Mouse (Mus musculus): ENCODE data around the gene Rgs3. TPM values are rescaled to one million over a fixed set of nuclear protein-coding genes. Genes with fewer than 3 reads are reported as not detected.

Rgs3 gene
- total RNA-seq, 2 experiments from 2014 or later, result 37.0 to 58.7 TPM

DNA sequence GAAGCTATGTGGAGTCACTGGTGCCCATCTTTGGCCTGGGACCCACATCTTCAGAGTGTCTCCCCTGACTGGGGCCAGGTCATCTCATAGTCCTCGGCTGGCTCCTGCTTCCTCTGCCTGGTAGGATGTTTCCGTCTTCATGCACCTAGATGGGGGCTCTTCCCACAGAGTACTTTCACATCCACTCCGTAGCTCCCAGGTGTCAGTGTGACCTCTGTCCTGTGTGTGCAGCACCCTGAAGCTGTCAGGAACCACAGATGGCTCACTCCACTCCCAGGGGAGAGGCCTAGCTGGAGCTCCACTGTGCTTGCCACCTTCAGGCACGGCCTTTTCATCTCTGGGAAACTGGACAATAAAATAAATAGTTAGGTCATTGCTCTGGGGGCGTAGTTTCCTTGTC, 128.5 kb downstream of the Rgs3 start:
- DNase-seq, result no peak

DNA sequence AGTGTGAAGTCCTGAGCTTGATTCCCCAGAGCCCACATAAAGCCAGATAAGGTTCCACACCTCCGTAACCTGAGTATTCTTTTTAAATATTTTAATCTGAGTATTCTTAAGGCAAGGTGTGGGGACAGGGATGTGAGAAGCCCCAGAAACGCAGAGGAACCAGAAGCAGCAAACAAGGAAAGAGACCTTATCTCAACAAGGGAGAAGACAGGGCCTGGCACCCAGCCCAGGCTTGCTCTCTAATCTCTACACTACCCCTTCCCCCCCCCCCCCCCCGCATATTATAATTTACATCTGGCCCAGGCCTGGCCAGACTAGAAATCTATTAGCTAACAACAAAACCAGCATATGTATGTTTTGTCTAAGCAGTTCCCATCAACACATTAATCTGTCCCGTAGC, 131.3 kb downstream of the Rgs3 start:
- peak; percentile 43 for DNase-seq

DNA sequence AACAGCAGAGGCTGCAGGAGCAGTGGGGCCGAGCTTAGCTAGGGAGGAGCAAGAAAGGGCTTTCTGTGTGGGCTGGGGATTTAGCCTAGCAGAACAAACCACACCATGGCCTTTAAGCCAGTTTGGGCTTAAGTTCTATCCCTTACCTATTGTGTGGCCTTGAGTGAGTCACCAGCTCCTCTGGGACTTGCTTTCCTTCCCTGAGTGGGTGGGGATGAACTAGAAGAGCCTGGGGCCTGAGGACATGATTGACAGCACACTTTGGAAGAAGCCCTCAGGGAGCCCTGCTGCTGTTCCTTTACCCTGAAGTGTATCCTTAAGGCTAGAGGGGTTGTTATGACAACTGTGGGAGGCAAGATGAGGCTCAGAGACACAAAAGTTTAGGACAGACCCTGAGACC, 132.0 kb downstream of the Rgs3 start:
- DNase-seq, result no peak

DNA sequence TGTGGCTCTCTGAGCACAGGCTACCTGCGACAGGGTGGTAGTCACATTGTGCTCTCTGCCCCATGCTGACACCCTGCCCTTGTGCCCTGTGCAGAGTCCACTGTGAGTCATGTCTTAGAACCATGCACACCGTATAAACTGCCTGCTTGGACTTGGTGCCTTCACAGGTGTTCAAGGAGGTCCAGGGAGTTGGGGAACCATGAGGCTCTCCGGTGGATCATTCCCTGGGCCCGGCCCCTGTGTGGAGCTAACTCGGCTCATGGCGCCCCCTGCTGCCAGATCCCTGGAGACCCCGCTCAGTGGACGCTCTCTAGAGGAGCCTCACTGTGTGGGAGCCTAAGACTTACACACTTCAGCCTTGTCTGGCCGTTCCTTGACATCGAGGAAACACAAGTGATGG, 134.2 kb downstream of the Rgs3 start:
- peak; percentile 76 for DNase-seq

DNA sequence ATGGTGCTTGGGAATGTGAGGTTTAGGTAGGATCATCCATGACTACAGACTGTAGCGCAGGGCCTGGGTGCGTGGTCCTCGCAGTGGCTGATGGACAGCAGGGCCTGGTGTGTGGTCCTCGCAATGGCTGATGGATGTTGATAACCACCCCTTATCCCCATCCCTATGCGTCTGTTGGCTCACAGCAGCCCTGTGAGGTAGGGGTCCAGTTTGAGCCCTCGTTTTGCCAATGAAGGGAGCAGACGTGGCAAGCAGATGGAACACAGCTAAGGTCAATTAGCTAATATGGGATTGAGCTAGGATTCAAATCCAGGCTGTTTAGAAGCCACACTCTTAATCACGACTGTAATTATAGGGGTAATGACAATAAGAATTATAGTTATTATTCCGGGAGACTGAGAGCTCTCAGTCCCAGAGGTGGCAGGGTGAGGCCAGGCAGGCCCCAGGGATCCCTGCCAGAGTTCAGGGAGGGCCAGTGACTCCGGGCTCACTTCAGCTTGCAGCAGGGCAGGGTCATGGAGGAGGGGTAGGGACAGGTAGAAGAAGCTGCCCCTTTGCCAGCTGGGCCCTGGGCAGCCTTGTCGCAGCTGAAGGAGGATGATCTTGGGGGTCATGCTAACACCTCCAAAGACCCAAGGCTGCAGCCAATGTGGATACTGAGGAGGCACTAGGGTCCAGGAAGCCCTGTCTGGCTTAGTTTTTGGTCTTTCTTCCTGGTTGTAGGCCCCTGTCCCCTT, 135.2 kb downstream of the Rgs3 start:
- no peak for DNase-seq

DNA sequence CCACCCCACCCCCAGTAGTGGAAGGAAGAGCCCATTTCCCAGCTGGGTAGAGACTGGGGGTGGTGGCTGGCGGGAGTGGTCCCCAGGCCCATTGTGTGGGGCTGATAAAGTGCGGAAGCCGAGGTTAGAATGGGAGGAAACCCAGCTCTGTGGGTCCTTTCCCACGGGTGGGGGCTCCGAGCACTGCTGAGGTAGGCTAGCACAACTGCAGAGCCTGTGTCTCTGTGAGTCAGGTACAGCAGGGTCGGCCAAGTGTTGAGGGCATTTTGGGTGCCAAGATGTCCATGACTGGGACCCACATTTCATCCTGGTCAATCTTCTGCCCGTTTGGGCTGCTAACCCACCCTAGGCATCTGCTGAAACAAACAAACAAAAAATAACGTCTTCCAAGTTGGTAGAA, 135.9 kb downstream of the Rgs3 start:
- peak; percentile 46 for DNase-seq

DNA sequence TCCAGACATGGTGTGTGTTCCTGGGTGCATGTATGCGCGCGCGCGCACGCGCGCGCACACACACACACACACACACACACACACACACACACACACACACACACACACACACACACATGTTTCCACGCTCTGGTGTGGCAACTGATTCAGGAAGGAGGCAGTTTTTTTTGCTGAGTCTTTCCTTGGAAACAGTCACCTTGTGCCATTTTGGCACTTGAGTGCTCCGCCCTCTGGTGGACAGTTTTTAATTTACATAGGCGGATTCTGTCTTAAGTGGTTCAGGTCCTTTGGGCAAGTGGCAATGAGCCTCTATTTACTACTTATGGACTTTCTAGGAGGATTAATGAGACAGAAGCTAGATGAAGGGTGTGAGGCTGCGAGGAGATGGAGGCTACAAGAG, 136.3 kb downstream of the Rgs3 start:
- peak; percentile 78 for DNase-seq

DNA sequence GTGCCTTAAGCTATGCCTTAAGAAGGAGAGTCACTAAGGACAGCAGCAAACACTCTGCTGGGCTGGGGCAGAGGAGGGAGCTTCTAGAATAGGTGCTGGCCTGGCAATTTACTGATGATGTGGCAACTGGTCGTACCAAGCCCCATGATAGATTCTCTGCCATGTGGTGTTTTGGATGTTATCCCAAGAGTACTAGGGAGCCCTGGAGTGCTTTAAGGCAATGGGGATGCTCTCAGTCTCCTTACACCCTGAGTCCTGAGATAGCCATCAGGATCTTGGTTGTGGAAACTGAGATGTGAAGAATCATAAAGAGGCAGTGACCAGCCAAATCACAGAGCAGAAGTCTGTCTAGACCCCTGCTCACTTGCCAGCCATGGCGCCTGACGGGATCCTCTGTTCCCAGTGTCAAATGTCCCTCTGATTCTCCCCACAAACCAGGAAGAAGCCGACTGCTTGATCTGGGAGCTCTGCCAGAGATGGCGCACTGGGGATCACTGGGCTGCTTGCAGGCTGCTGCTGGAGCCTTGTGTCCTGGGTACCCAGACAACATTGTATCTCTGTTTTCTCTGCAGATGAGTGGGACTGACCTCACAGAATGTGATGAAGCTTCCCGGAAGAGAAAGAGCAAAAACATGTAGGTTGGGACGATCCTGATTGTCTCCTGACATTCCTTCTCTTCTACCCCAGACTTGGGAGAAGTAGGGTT, 137.2 kb downstream of the Rgs3 start:
- peak; percentile 76 for DNase-seq

DNA sequence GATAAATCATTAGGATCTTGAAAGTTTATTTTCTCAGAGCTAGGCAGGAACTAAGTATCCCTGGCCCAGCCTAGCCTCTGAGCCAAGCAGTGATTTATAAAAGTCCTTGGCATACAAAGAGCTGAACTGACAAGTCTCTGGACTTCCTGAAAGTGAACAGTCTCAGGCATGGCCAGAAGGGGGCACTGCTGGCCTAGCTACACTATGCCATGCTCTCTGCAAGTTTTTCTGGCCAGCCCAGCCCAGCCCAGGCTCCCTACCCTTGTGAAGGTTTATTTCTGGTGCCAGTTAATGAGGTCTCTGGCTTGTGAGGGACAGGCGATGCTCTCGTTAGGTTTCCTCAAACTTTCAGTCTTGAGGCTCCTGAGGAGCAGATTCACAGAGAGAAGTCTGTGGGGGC, 137.8 kb downstream of the Rgs3 start:
- DNase-seq, result peak; percentile 95

DNA sequence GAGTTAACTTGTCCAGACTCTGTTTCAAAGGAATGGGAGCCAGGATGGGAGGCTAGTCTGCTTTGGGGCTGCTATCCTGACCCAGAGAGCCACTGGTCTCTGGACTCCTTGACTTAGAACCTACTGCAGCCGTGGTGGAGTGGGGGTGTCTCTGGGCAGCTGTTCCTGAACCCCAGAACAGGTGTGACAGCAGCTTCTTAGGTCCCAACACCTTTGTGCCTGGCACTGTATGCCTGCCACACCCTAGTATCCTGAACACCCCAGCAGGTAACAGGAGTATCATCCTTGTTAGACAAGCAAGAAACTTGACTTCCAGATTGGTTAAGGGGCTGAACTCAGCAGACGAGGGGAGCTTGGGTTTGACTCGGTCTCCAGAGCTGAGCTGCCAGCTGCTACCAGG, 138.9 kb downstream of the Rgs3 start:
- no peak for DNase-seq

DNA sequence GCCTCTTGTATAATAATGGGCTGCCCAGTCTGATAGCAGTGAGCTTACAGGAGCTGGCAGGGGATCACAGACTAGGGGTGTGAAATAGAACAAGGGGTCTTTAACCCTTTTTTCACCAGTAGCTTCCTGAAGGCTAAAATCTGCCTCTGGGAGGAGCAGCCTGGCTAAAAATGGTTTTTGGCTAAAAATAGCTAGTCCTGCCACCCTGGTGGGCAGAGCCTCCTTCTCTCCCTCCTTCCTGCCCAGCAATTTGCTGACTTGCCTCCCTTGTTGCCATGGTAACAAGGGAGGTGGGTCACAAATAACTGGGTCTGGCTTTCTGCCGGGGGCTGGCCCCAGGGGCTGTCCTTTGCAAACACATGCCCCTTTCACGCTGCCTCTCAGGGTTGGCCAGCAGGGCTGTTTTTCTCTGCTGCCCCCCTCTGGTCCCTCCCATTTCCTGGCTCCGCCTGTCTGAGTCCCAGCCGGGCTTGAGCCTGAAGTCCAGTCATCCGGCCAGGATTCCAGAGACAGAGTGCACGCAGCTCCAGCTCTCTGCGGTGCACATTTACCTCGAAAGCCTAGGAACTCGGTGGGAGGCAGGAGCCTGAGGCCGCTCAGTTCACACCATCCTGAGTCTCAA, 139.7 kb downstream of the Rgs3 start:
- peak; percentile 96 for DNase-seq

DNA sequence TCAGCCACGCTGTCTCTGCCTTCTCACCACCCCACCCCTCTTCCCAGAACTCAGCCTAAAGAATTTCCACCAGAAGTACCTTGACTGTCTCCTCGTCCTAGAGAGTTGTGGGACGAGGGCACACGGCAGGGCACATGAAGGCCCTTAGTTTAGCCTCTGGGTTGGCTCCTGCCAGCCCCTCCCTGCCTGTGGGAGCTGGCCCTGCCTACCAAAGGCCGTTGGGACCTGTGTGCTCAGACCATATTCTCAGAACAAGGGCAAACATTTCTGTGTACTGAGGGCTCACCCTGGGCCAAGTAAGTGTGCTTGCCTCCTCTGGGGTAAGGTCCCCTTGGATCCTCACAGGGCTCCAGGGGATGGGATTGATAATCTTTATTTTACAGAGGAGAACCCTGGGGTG, 140.8 kb downstream of the Rgs3 start:
- DNase-seq, result peak; percentile 60

DNA sequence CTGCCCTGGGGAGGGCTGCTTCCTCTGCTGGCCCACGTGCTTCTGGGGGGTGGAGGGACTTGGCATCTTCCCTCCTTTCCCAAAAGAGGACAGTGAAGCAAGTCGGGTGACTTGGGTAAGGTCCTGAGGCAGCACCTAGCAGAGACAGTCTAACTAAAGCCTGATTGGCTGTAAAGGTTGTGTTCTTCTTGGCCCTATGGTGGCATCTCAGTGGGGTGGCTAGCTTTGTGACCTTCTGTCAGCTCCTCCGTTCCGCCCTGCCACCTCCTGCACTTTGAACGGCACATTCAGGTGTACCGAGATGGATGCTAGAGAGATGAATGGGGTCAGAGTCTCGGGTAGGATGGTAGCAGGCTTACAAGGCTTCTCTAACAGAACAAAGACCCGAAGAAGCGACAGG, 143.5 kb downstream of the Rgs3 start:
- no peak for DNase-seq

DNA sequence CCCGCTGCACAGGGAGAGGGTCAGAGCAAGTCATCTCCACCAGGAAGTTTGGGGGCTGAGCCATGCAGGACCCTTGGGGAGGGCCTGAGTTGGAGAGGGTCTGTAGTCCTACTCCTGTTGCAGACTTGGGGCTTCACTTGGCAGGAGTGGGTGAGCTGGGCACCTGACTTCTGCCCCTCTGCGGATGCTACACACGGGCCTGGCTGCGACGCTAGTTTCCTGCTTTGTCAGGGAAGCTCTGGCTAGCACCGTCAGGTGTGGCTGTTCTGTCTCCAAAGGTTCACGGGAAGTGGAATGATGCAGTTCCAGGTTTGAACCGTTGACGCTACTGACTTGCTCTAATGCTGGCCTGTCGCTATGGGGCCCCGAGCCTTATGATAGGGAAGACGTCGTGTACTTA, 144.6 kb downstream of the Rgs3 start:
- DNase-seq, result no peak

DNA sequence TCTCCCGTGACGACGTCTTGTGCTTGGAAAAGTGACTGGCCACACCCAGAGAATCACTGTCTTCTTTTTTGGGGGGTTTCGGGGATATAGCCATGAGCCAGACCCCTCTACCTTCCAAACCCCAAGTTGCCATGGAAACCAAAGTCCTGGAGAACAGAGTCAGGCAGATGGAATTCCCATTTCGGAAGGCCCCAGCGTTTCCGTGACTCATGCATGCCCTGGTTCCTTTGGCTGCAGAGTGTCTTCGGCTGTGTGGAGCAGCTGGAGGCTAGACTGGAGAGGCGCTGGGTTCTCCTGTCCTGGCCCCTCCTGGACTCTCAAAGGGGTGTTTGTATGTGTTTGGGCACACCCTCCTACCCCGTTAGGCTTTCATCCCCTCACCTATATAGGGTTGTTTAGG, 145.4 kb downstream of the Rgs3 start:
- DNase-seq, result no peak

DNA sequence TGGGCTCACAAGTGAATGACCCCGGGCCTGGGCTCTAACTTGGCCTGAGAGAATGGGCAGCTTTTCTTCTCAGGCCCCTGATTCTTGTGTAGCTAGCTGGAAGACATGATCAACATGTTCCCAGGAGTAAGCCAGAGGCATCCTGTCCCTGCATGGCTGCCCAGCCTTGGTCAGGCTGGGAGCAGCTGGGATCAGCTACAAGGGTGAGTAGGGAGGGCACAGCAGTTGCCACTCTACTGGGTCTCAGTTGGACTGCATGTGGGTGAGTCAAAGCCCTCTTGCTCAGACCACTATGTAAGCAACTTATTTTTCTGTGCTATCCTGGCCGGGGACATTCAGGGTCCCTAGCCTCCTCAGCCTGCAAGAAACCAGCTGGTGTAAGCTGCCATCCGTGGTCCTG, 146.1 kb downstream of the Rgs3 start:
- DNase-seq, result no peak

DNA sequence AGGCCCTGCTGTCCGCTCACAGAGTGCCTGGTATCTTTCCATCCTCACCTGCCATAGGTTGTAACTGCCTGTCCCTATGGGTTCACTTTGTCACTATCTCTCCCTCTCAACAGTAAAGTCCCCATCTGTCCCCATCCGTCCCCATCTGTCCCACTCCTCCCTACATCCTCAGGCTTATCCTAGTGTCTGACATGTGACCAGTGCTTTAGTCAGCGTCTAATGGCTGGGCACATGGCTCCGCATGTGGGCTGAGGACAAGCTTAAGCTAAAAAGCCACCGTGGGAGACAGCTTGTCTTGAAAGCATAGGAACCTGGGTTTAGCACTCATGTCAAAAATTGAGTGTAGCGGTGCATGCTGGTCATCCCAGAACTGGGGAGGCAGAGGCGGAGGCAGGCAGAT, 148.4 kb downstream of the Rgs3 start:
- DNase-seq, result no peak

DNA sequence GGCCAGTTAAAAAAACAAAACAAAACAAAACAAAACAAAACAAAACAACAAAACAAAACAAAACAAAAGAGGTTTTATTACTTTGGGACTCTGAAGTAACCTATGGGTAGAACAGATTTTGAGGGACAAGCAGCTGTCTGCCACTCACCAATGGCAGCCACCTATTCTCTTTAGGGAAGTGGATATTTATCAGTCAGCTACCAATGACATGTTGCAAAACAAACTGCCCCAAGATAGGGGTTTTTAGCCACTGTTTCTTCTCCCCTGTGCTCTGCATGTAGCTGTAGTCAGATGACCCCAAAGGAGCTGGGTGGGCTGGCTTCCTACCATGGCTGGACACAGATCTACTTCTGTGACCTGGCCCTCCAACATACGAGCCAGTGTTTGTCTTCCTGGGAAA, 149.3 kb downstream of the Rgs3 start:
- no peak for DNase-seq

DNA sequence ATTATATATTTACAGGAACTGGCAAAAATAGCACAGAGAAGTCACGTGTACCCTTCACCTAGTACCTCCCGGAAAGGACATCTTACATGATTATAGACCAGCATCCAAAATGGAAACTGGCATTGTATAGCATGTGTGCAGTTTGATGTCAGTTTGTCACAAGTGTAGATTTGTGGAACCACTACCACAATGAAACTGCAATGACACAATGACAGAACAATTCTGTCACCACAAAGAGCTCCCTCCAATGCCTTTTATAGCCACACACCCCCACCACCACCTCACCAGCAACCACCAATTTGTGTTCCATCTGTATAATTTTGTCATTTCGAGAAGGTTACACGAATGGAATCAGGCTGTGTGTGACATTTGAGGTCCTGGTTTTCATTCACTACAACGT, 149.8 kb downstream of the Rgs3 start:
- no peak for DNase-seq

DNA sequence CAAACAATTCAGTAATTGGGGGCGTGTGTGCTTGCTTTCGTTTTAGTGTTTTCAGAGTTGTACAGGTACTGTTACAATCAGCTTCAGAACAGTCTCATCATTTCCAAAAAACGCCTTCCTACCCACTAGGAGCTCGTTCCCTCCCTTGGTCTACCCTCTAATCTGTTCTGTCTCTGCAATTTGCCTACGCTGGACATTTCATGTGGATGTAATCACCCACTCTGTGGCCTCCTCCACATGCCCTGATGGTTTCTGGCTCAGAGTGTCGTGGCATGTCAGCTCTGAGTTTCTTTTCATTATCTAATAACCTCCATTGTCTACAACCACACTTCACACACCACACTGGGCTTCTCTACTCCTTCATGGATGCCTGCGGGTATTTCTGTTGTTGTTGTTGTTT, 151.5 kb downstream of the Rgs3 start:
- no peak for DNase-seq

DNA sequence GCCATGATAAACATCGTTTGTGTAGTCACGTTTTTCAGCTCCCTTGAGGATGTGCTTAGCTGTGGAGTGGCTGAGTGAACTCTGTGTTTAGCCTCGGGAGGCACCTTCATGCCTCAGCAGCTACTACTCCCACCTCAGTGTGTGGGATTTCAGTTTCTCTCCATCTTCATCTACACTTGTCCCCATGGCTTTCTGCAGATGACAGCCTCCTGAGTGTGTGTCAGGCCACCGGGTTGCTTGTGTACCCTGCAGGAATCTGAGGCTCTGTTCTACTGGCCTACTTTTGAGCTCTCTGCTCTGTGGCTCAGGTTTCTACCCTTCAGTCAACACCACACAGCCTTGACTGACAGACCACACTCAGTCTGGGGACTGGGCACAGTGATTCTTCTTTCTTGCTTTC, 151.9 kb downstream of the Rgs3 start:
- no peak for DNase-seq

DNA sequence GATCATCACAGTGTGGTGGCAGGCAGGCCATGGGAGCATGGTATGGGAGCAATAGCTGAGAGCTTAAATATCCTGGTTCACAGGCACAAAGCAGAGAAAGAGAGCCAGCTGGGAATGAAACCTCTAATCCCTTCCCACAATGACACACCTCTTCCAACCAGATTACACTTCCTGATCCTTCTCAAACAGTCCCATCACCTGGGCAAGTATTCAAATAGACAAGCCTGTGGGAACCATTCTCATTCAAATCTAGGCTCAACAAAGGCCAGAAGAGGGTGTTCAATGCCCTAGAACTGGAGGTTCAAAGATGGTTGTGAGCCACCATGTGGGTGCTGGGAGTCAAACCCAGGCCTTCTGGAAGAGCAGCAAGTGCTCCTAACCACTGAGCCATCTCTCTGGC, 161.2 kb downstream of the Rgs3 start:
- DNase-seq, result no peak

DNA sequence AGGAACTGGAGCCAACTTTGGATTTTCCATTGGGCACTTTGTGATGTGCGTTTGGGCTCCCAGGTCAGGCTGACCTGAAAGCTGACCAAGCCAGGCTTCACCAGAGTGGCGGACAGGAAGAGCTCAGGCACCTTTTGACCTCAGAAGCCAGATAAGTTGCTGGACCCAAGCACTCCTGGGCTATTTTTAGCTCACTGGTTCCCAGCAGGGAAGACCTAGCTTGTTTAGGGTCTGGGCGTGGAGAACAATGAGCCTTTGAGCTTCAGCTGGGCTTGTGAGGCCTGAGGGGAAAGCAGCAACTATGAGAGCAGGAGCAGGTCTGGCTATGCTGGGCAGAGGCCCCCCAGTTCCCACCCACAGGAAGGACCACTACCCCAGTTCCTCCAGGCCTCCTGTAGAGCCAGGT, 162.4 kb downstream of the Rgs3 start:
- DNase-seq, result no peak

DNA sequence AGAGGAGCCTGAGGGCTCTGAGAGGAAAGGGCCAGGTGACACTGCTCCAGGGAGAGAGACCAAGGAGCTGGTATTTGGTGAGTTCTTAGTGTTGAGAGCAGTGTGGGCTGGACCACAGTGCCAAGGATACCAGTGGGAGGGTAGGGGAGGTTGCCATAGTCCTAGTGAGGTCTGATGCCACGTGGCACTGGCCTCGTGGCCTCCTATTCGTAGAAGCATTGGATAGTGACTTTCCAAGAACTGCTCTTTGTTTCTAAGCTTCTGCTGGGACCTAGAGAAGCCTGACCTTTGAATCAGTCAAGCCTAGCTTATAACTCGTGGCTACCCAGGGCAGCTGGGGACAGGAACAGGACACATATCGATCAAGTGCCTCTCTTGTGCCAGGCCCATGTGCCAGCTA, 164.1 kb downstream of the Rgs3 start:
- no peak for DNase-seq
